In the genomic region with DNA sequence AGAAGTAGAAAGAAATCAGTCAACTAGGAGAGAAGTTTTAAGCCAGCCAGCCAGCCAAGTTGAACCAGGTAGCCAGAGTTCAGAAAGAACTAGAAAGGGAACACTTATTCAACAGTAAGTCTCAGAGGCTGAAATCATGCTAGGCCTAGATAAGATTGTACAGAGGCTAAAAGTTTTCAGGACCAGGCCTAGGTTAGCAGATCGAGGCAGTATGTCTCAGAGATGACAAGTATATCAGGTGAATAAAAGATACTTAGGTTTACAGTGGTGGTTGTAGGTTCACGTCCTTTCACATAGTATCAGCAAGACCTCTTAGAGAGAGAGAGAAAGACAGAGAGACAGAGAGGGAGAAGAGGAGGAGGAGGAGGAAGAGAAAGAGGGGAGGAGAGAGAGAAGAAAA, we compare ENCODE assay signal across 30 mouse cellular contexts. TPM values are rescaled to one million over a fixed set of nuclear protein-coding genes. Genes with fewer than 3 reads are reported as not detected.
A peak's percentile ranks its signal among the peaks of the same experiment; 100 is the strongest.
DNase-seq lines count a peak whose midpoint lies in the region; TF ChIP-seq lines count a peak whose summit lies in the region.
"Had no signal": no experiment of that assay in that cellular context is flagged by ENCODE, and none has a peak within 500 bp of the region (broad histone marks: within the 10 kb centered on the region; RNA-seq: fewer than 3 reads in every experiment).

No protein-coding gene starts in this region.

- no peaks in the 10 kb centered on the region for H3K4me1 ChIP-seq in ES-Bruce4 (ENCODE audit: control insufficient read depth, insufficient read depth, low read length)
- H3K4me1 ChIP-seq in small intestine, adult 2 months (ENCODE audit: control insufficient read depth, insufficient read depth, insufficient read length, low read length), result peaks cover 6% of the 10 kb centered on the region; the same call in 1 of the 2 replicates

- DNase-seq in kidney, adult 9 months, result peak; percentile 14
- DNase-seq in kidney, postnatal 4 days, result no peak
- DNase-seq in NIH3T3 (ENCODE audit: low read depth), result peak; percentile 8
- no peak for DNase-seq in right cerebral cortex, postnatal 36 days (ENCODE audit: low spot score in 2 of 2)
- no peak for DNase-seq in spleen, postnatal 4 days (ENCODE audit: low spot score in 2 of 2)
- no peak for DNase-seq in lung, adult 18-20 months
- DNase-seq: adrenal gland, adult 8-10 months; cerebellum, adult 11 months; cerebellum, postnatal 36 days; gastrocnemius, postnatal 36 days; heart, adult 2 months; heart, postnatal 10 days; left cerebral cortex, postnatal 4 days; lung, embryonic 14.5 days; lung, postnatal 14 days; right cerebral cortex, postnatal 25 days; thymus, postnatal 4 days had no signal

- H3K27me3 ChIP-seq in ES-Bruce4 (ENCODE audit: control insufficient read depth, insufficient read depth, low read length, poor library complexity, severe bottlenecking), result no peaks in the 10 kb centered on the region
- H3K27me3 ChIP-seq in small intestine, adult 2 months (ENCODE audit: control insufficient read depth, insufficient read depth, low read length), result no peaks in the 10 kb centered on the region
- H3K27me3 ChIP-seq: forebrain, embryonic 13.5 days; heart, embryonic 13.5 days; limb, embryonic 15.5 days had no signal

- H3K9me3 ChIP-seq in ES-Bruce4 (replicated peaks; ENCODE audit: control insufficient read depth, insufficient read depth, low read length, poor library complexity, severe bottlenecking), result no peaks in the 10 kb centered on the region
- H3K9me3 ChIP-seq: forebrain, embryonic 13.5 days; heart, embryonic 13.5 days; limb, embryonic 15.5 days had no signal

- H3K27ac ChIP-seq in ES-Bruce4 (ENCODE audit: insufficient read depth, low read length), result peak overlapping the region; percentile 68; the same call in 1 of the 2 replicates
- H3K27ac ChIP-seq in small intestine, adult 2 months (ENCODE audit: insufficient read depth, low read depth, low read length), result peak overlapping the region; percentile 73
- H3K27ac ChIP-seq: forebrain, embryonic 13.5 days; heart, adult 2 months; heart, embryonic 13.5 days; hindbrain, embryonic 14.5 days; layer of hippocampus, adult 2 months; limb, embryonic 15.5 days had no signal

- TF ChIP-seq POLR2A in ES-Bruce4 (IDR thresholded peaks at IDR 0.05; ENCODE audit: insufficient read depth, low read length), result no peak
- TF ChIP-seq POLR2A in small intestine, adult 2 months (IDR thresholded peaks at IDR 0.05; ENCODE audit: low read depth, low read length), result no peak

- H3K36me3 ChIP-seq in ES-Bruce4 (ENCODE audit: control insufficient read depth, insufficient read depth, low read length, poor library complexity, severe bottlenecking), result peaks cover 16% of the 10 kb centered on the region
- H3K36me3 ChIP-seq in small intestine, adult 2 months (ENCODE audit: control insufficient read depth, insufficient read depth, low read length), result peaks cover 8% of the 10 kb centered on the region

- TF ChIP-seq CTCF in ES-Bruce4 (IDR thresholded peaks at IDR 0.05; ENCODE audit: low read depth, low read length), result no peak
- TF ChIP-seq CTCF in small intestine, adult 2 months (IDR thresholded peaks at IDR 0.05; ENCODE audit: extremely low read depth, insufficient read length, insufficient replicate concordance, low read depth, low read length), result no peak

- H3K9ac ChIP-seq in ES-Bruce4 (ENCODE audit: low read depth, poor library complexity, severe bottlenecking), result no peak overlapping the region
- H3K9ac ChIP-seq: forebrain, embryonic 13.5 days; heart, embryonic 13.5 days; hindbrain, embryonic 14.5 days; limb, embryonic 15.5 days; lung, embryonic 14.5 days had no signal

- TF ChIP-seq EP300 in ES-Bruce4 (IDR thresholded peaks at IDR 0.05; ENCODE audit: insufficient read depth, low read depth, low read length), result no peak

- no peak overlapping the region for H3K4me3 ChIP-seq in ES-Bruce4 (ENCODE audit: low read depth, low read length)
- H3K4me3 ChIP-seq in small intestine, adult 2 months (ENCODE audit: low read depth, low read length), result no peak overlapping the region
- H3K4me3 ChIP-seq: forebrain, embryonic 13.5 days; heart, adult 2 months; heart, embryonic 13.5 days; layer of hippocampus, adult 2 months; limb, embryonic 15.5 days had no signal

- 44% methylated on average over 2 of the region's 2 CpGs for whole genome bisulfite sequencing in small intestine, adult 2 months

RNA-seq across cellular contexts. Expression of a gene that starts 1.8 kb away (rescaled TPM):
- polyA plus RNA-seq in ES-Bruce4 (2011; ENCODE audit: insufficient read depth, insufficient read length, low read depth, missing spikeins), result 72.7 and 78.1 TPM in 2 replicates
- polyA plus RNA-seq in small intestine, adult 2 months (2012; rRNA removed), result 20.2 and 23.2 TPM in 2 replicates

RNA-seq across cellular contexts. Expression of a gene that starts 30.9 kb away (rescaled TPM):
- polyA plus RNA-seq in ES-Bruce4 (2011; ENCODE audit: insufficient read depth, insufficient read length, low read depth, missing spikeins), result not detected in 2 replicates
- polyA plus RNA-seq in small intestine, adult 2 months (2012; rRNA removed), result not detected in 2 replicates
- polyA plus RNA-seq: embryonic facial prominence, embryonic 11.5 days; forebrain, embryonic 13.5 days; heart, adult 2 months; heart, embryonic 13.5 days; hindbrain, embryonic 14.5 days; kidney, embryonic 14.5 days; lung, embryonic 14.5 days; midbrain, embryonic 16.5 days; neural tube, embryonic 11.5 days; spleen, adult 2 months; thymus, postnatal 0 days had no signal

RNA-seq across cellular contexts. Expression of a gene that starts 32.8 kb away (rescaled TPM):
- 10.1 and 10.4 TPM in 2 replicates for polyA plus RNA-seq in ES-Bruce4 (2011; ENCODE audit: insufficient read depth, insufficient read length, low read depth, missing spikeins)
- polyA plus RNA-seq in small intestine, adult 2 months (2012; rRNA removed), result 13.2 and 21.5 TPM in 2 replicates

Comparison
In these comparisons a context has a peak if more than half of its experiments do, and no peak if none do; other contexts are left out.
1. DNase-seq: peak in kidney, adult 9 months (single experiment) and NIH3T3 (single experiment); none in kidney, postnatal 4 days (0 of 2), right cerebral cortex, postnatal 36 days (0 of 2), spleen, postnatal 4 days (0 of 2) and lung, adult 18-20 months (0 of 2).